Mouse (Mus musculus) hindbrain, embryonic 13.5 days (tissue): ENCODE measurements around the gene Tbc1d1. TPM values are rescaled to one million over a fixed set of nuclear protein-coding genes. Genes with fewer than 3 reads are reported as not detected.
"Not testable (repeated sequence)": the region's sequence is repeated elsewhere in the genome, so short reads cannot be mapped to it uniquely, and the experiment has no call there.

Source experiments
- ATAC-seq: fragments of 200-750 bp; cut with Nextera tagmentation; 2 replicates; pipeline ENCODE4 v1.8.0; 2017; ENCODE audit warnings: moderate TSS enrichment; ENCODE audit not compliant: low FRiP score
- H3K27ac ChIP-seq: fragments of 300-500 bp; sonication (generic); 2 replicates; pipeline ENCODE4 v1.5.1; 2015; ENCODE audit warnings: inconsistent platforms, mild to moderate bottlenecking, moderate library complexity
- H3K27me3 ChIP-seq: fragments of 300-500 bp; sonication (generic); 2 replicates; pipeline ENCODE4 v1.6.1; 2015; ENCODE audit warnings: mild to moderate bottlenecking, inconsistent platforms
- H3K36me3 ChIP-seq: fragments of 300-500 bp; sonication (generic); 2 replicates; pipeline ENCODE4 v1.6.1; 2015; ENCODE audit warnings: mild to moderate bottlenecking, inconsistent platforms
- H3K4me1 ChIP-seq: fragments of 300-500 bp; sonication (generic); replicated peaks from 2 replicates; pipeline ENCODE4 v1.6.1; 2015; ENCODE audit warnings: inconsistent platforms
- H3K4me2 ChIP-seq: fragments of 300-500 bp; sonication (generic); 2 replicates; pipeline ENCODE4 v1.6.1; 2015; ENCODE audit warnings: inconsistent platforms, mild to moderate bottlenecking, moderate library complexity
- H3K4me3 ChIP-seq: fragments of 300-500 bp; sonication (generic); 2 replicates; pipeline ENCODE4 v1.5.1; 2015; ENCODE audit warnings: mild to moderate bottlenecking, inconsistent platforms
- H3K9ac ChIP-seq: fragments of 300-500 bp; sonication (generic); 2 replicates; pipeline ENCODE4 v1.6.1; 2015; ENCODE audit warnings: mild to moderate bottlenecking, inconsistent platforms
- H3K9me3 ChIP-seq: fragments of 300-500 bp; sonication (generic); 2 replicates; pipeline ENCODE4 v1.6.1; 2016; ENCODE audit warnings: inconsistent platforms
- WGBS: fragments of 180-500 bp; shearing (Covaris S2); methylation state at CpG from one replicate; pipeline ENCODE4 v1.1.7; 2015; 5-methylcytosine and 5-hydroxymethylcytosine counted together
- polyA plus RNA-seq: library from polyadenylated mRNA; unstranded; fragments of >200 nt; fragmentation: Nextera tagmentation; extraction: Ambion mirVana; gene quantifications from 2 replicates; pipeline ENCODE4 v1.2.1, GENCODE M21; 2015

Tbc1d1 gene
- polyA plus RNA-seq, 1 experiment from 2014 or later = 14.5 TPM

- no peak overlapping the region for H3K4me2 ChIP-seq
- no peaks in the 10 kb centered on the region for H3K36me3 ChIP-seq
- 44% methylated on average over 5 of the region's 5 CpGs for WGBS
- 0 out of 2 replicates have a peak, but pooled peaks have one; percentile 17 for ATAC-seq
- H3K9me3 ChIP-seq = no peaks in the 10 kb centered on the region
- no peak overlapping the region for H3K9ac ChIP-seq
- 0 out of 2 replicates have a peak overlapping the region, but pooled peaks have one; percentile 12 for H3K27ac ChIP-seq
- H3K27me3 ChIP-seq = no peaks in the 10 kb centered on the region
- peaks cover 30% of the 10 kb centered on the region for H3K4me1 ChIP-seq
- H3K4me3 ChIP-seq = no peak overlapping the region
These were observed 188.0 kb downstream of the Tbc1d1 start for GRCm38 (mm10) chr5:64343972-64344700.

DNA sequence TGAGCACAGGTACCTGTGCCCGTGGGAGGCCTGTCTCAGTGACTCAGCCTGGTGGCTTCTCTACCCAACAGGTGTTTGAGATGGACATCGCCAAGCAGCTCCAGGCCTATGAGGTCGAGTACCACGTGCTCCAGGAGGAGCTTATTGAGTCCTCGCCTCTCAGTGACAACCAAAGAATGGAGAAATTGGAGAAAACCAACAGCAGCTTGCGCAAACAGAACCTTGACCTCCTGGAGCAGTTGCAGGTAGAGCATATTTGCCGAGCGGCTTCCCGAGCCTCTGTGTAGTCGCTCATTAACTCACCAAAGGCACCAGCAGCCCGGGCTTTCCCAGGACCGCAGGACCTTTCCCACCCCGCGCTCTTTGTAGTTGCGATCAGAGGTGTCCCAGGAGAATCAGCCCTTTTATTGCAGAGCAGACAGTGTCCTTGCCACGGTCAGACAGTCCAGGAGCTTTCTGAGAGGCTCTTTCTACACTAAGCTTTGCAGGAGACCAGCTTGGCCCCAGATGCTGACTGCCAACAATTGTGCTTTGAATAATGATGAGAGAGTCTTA lies 189.2 kb downstream of the Tbc1d1 start:
- WGBS = 46% methylated on average over 16 of the region's 16 CpGs
- no peak overlapping the region for H3K9ac ChIP-seq
- H3K27me3 ChIP-seq = no peaks in the 10 kb centered on the region
- peak; percentile 50; the same call in 1 of the 2 replicates for ATAC-seq
- peaks cover 28% of the 10 kb centered on the region for H3K4me1 ChIP-seq
- no peaks in the 10 kb centered on the region; the same call in 1 of the 2 replicates for H3K36me3 ChIP-seq
- peak overlapping the region; percentile 72 for H3K27ac ChIP-seq
- H3K4me2 ChIP-seq = no peak overlapping the region
- H3K9me3 ChIP-seq = no peaks in the 10 kb centered on the region
- H3K4me3 ChIP-seq = no peak overlapping the region

GRCm38 (mm10) chr5:64345761-64346160 lies 189.7 kb downstream of the Tbc1d1 start:
- Histone ChIP-seq H3K9ac (no peak overlapping the region), H3K4me3 (no peak overlapping the region), H3K9me3 (no peaks in the 10 kb centered on the region), H3K27me3 (no peaks in the 10 kb centered on the region), H3K4me2 (no peak overlapping the region), H3K4me1 (peaks cover 26% of the 10 kb centered on the region), H3K27ac (no peak overlapping the region), H3K36me3 (no peaks in the 10 kb centered on the region; the same call in 1 of the 2 replicates)
- WGBS = 77% methylated on average over 7 of the region's 7 CpGs
- no peak for ATAC-seq

GRCm38 (mm10) chr5:64346343-64346885 lies 190.3 kb downstream of the Tbc1d1 start:
- H3K27ac ChIP-seq = peak overlapping the region; percentile 9; the same call in 1 of the 2 replicates
- WGBS = 91% methylated on average over 6 of the region's 6 CpGs
- no peak overlapping the region for H3K9ac ChIP-seq
- no peak overlapping the region for H3K4me2 ChIP-seq
- H3K4me1 ChIP-seq = peaks cover 26% of the 10 kb centered on the region
- H3K36me3 ChIP-seq = peaks cover under 1% of the 10 kb centered on the region; the same call in 1 of the 2 replicates
- H3K9me3 ChIP-seq = no peaks in the 10 kb centered on the region
- no peak overlapping the region for H3K4me3 ChIP-seq
- no peak for ATAC-seq
- H3K27me3 ChIP-seq = no peaks in the 10 kb centered on the region

- H3K36me3 ChIP-seq = peaks cover 7% of the 10 kb centered on the region; the same call in 1 of the 2 replicates
- ATAC-seq = no peak
- H3K4me3 ChIP-seq = no peak overlapping the region
- H3K27me3 ChIP-seq = no peaks in the 10 kb centered on the region
- 82% methylated on average over 2 of the region's 2 CpGs for WGBS
- no peaks in the 10 kb centered on the region for H3K9me3 ChIP-seq
- H3K27ac ChIP-seq = no peak overlapping the region
- no peak overlapping the region for H3K4me2 ChIP-seq
- H3K4me1 ChIP-seq = peaks cover 26% of the 10 kb centered on the region
- H3K9ac ChIP-seq = no peak overlapping the region
These were observed 192.1 kb downstream of the Tbc1d1 start for GRCm38 (mm10) chr5:64348166-64348565.

GRCm38 (mm10) chr5:64348780-64349179 lies 192.7 kb downstream of the Tbc1d1 start:
- Histone ChIP-seq H3K4me1 (peaks cover 26% of the 10 kb centered on the region), H3K4me2 (no peak overlapping the region), H3K4me3 (no peak overlapping the region), H3K36me3 (peaks cover 7% of the 10 kb centered on the region; the same call in 1 of the 2 replicates), H3K9me3 (no peaks in the 10 kb centered on the region), H3K27me3 (no peaks in the 10 kb centered on the region), H3K27ac (no peak overlapping the region), H3K9ac (no peak overlapping the region)
- WGBS = 71% methylated on average over 8 of the region's 8 CpGs
- no peak for ATAC-seq

GRCm38 (mm10) chr5:64351968-64352367 lies 195.9 kb downstream of the Tbc1d1 start:
- Histone ChIP-seq H3K27ac (no peak overlapping the region), H3K4me3 (no peak overlapping the region), H3K36me3 (peaks cover 7% of the 10 kb centered on the region; the same call in 1 of the 2 replicates), H3K9me3 (no peaks in the 10 kb centered on the region), H3K4me1 (0 out of 2 replicates have a peak, but pooled peaks cover 2% of the 10 kb centered on the region), H3K9ac (no peak overlapping the region), H3K27me3 (no peaks in the 10 kb centered on the region), H3K4me2 (no peak overlapping the region)
- ATAC-seq = no peak
- 80% methylated on average over 6 of the region's 6 CpGs for WGBS

- Histone ChIP-seq H3K4me3 (no peak overlapping the region), H3K9ac (no peak overlapping the region), H3K9me3 (no peaks in the 10 kb centered on the region), H3K27ac (no peak overlapping the region), H3K27me3 (no peaks in the 10 kb centered on the region), H3K4me1 (peaks cover 6% of the 10 kb centered on the region), H3K4me2 (no peak overlapping the region), H3K36me3 (no peaks in the 10 kb centered on the region)
- WGBS = 76% methylated on average over 18 of the region's 18 CpGs
- no peak for ATAC-seq
These were observed 202.8 kb downstream of the Tbc1d1 start for GRCm38 (mm10) chr5:64358639-64359584.

- H3K36me3 ChIP-seq = no peaks in the 10 kb centered on the region
- no peak overlapping the region for H3K4me3 ChIP-seq
- no peak overlapping the region for H3K27ac ChIP-seq
- H3K27me3 ChIP-seq = no peaks in the 10 kb centered on the region
- H3K9ac ChIP-seq = no peak overlapping the region
- H3K4me2 ChIP-seq = no peak overlapping the region
- H3K4me1 ChIP-seq = peaks cover 20% of the 10 kb centered on the region
- WGBS = 78% methylated on average over 8 of the region's 8 CpGs
- ATAC-seq = no peak
- H3K9me3 ChIP-seq = no peaks in the 10 kb centered on the region
These were observed 204.2 kb downstream of the Tbc1d1 start for GRCm38 (mm10) chr5:64360147-64360875.

- H3K36me3 ChIP-seq, H3K27me3 ChIP-seq, H3K27ac ChIP-seq, H3K9ac ChIP-seq, H3K9me3 ChIP-seq, ATAC-seq, H3K4me3 ChIP-seq, H3K4me2 ChIP-seq: not testable (repeated sequence)
- H3K4me1 ChIP-seq = peaks cover 25% of the 10 kb centered on the region
These were observed 204.8 kb downstream of the Tbc1d1 start for GRCm38 (mm10) chr5:64360876-64361268.

DNA sequence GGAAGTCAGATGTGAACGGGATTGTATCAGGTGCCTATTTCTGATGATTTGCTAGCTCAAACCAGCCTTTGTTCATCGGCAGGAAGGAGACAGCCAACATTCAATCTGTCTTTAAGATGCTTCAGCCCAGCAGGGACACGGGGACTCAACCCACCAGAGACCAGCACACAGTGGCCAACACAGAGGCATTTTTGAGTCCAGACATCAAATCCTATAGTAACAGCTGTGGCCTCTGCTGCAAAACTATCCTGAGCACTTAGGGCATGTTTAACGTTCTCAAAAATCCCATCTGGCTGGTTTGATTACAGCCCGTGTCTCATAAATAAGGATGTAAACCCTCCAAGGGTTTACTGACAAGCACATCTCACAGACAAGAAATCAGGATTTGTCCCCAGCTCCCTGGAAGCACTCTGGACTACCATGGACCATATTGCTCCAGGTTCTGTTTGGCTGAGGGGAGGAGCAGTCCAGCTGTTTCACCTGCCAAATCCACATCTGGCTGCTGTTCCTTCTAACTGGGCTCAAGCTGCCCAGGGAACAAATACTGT lies 207.8 kb downstream of the Tbc1d1 start:
- Histone ChIP-seq H3K9ac (no peak overlapping the region), H3K27ac (peak overlapping the region; percentile 73), H3K36me3 (no peaks in the 10 kb centered on the region), H3K4me3 (no peak overlapping the region), H3K27me3 (no peaks in the 10 kb centered on the region), H3K9me3 (no peaks in the 10 kb centered on the region), H3K4me2 (0 out of 2 replicates have a peak overlapping the region, but pooled peaks have one; percentile 3), H3K4me1 (peaks cover 33% of the 10 kb centered on the region)
- WGBS = 34% methylated on average over 5 of the region's 5 CpGs
- ATAC-seq = peak; percentile 37
